Mouse (Mus musculus) adrenal gland, adult 18-20 months (tissue): ENCODE measurements at regions not wholly inside any gene's neighbourhood (a gene's known extent, or its start where the extent isn't known, plus 50 kb on each side); places are given as distances from the start of the nearest gene placed in this dataset.

Experiments
- DNase-seq, 2 experiments: peaks; one replicate each; pipeline ENCODE4 v3.0.0; 2021 to 2022; ENCODE audit warnings: low spot score in 2 of 2

DNA sequence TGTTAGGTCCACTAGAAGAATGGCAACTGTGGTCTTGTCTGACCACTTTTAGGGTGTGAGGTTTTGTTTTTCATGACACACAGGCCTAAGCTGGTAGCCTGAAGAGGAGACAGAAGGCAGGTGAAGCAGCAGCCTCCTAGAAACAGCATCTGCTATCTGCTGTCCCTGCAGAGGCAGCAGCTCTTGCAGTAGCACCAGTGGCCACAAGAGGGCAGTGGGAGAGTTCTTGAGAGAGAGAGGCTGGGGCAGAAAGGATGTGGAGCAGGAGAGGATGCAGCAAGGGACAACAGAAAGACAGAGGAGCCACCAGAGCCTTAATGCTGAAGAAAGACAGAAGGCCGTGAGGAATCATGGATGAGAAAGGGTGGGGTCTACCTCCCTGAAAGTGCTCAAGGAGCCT lies 88.1 kb upstream of the Usp51 start:
- peak; percentile 54 to 56 for DNase-seq

DNA sequence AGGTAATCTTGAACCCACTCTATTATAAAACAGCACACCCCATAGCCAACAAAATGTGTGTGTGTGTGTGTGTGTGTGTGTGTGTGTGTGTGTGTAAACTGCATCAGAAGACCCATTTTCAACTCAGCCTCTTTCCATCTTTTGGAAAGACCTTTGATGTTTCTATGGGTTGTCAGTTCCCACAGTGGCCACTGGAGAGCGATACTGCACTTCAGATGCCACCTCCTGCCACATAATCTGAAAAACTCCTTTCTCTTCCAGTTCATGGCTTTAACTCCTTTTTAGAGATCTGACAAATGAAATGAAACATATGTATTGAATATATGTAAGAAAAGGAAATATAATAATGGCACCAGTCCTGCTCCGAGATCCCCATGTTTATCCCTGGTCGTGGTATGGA lies 79.3 kb upstream of the Usp51 start:
- no peak for DNase-seq

DNA sequence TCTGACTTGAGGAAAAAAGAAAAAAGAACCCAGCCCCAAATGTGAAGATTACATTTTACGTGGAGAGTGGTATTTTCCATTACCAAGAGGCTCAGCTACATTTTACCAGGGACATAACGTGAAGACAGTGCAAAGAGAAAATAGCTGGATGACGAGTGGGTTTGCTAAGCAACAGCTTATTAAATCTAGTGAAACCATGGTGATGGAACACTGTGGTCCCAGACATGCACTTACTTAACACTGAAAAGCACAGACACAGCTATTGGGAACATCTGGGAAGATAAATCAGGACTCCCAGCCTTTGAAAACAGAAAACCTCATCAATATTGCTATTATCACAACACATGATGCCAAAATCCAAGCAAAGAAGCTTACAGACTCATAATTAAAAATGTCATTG lies 60.1 kb upstream of the Usp51 start:
- no peak for DNase-seq
